Mouse (Mus musculus): ENCODE measurements around the gene B3galt1.

The B3galt1 gene

GRCm38 (mm10) chr2:67565480-67566331 is at the start of gene B3galt1:
Gene B3galt1, plus strand, starts transcription at chr2:67565871.
- peak; percentile 90 for DNase-seq

GRCm38 (mm10) chr2:67516405-67516804 is 49.3 kb upstream of the B3galt1 start:
- DNase-seq: no peak

- DNase-seq: no peak
Measured at GRCm38 (mm10) chr2:67535347-67535746, 30.3 kb upstream of the B3galt1 start.

- DNase-seq: no peak
Measured at GRCm38 (mm10) chr2:67539426-67539825, 26.2 kb upstream of the B3galt1 start.

DNA sequence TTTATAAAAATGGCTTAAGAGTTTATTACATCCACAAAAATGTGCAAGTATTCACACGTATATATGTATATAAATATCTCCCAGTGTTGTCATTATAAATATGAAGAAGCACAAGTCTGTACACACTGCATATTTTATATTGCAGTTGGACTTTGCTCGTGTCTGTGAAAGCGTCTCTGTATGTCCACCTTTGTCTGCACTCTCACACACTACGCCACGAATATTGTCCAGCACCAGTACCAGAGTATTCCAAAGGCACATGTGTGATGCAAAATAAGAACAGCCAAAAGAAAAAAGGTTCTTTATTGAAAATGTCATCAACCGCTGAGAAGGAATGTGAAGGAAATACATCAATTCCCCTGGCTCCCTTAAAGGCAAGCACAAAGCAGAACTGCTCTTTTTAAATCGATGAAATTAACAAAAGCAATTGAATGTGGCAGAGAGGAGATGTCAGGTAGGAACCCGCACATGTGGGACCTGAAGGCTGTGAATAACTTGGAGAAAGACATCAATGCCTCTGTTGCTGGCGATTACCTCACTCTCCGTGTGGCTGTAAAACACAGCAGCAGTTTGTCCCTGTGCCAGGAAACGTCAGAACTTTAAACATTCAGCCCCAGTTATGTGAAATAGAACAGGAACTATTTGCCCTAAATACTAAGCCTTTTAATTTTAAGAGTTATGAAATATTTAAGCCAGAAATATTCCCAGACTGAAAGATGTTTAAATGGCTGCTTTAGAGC is 23.5 kb upstream of the B3galt1 start:
- DNase-seq: no peak

DNA sequence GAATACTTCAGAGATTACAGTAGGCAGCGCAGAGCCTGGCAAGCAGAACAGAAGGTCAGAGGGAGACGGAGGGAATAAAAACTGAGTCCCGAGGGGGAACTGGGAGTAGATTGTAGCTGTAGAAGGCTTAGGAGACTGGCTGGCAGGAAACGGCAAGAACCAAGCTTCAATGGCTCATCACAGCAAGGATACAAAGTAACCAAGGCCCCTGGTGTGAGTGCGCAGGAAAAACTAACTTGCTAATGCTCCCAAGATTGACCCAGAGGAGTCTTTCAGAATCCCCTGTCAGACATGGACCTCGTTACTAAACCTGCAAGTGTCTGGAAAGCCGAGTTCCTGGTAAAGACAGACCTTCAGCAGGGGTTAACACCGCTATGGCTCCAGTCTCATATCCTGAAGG is 21.2 kb upstream of the B3galt1 start:
- no peak for DNase-seq

GRCm38 (mm10) chr2:67564851-67565479 is 706 bp upstream of the B3galt1 start:
- peak; percentile 66 for DNase-seq

- DNase-seq: no peak
Measured at GRCm38 (mm10) chr2:67566566-67566965, 895 bp downstream of the B3galt1 start.

DNA sequence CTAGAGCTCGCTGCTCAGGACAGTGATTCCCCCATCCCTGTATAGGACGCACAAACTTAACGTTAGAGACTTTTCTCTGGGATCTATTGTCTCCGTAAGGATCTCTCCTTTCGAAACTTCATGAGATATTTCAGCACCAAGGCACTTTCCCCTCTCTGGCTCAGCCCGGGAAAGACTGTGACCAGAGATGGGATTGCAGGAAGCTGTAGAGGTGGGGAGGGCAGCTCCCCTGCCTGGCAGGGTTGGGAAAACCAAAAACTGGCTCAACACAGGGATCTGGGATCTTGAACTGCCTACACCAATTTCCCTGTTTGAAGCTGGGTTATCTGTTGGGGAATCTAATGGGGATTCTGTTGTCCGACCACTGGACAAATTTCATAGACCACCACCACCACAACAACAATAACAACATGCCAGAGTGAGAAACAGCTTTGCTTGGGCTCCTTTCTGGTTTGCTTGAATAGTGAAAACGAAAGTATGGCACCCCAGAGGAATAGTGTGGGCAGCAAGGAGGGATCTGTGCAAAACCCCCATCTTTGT is 1.5 kb downstream of the B3galt1 start:
- DNase-seq: peak; percentile 6

DNA sequence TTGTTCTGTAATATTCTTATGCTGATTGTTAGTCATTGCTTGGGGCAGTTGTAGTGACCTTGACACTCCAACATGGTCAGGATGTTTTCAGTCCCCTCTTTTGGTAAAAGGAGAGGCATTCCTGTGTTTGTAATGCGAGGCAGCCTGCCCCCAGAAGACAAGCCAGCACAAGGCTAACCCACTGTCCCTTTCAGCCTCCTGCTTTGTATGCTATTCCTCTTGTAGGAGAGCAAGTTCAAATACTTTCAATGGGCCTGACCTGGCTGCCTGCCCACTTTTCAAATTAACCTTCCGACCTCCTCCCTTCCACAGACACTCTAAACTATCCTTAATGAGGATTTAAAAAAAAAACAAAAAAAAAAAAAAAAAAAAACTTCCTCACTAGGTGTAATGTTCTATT is 11.0 kb downstream of the B3galt1 start:
- no peak for DNase-seq

- no peak for DNase-seq
Measured at GRCm38 (mm10) chr2:67583091-67583490, 17.4 kb downstream of the B3galt1 start.

- no peak for DNase-seq
Measured at GRCm38 (mm10) chr2:67590408-67590807, 24.7 kb downstream of the B3galt1 start.

- peak; percentile 3 for DNase-seq
Measured at GRCm38 (mm10) chr2:67591831-67592629, 26.4 kb downstream of the B3galt1 start.

- no peak for DNase-seq
Measured at GRCm38 (mm10) chr2:67622902-67623301, 57.2 kb downstream of the B3galt1 start.

GRCm38 (mm10) chr2:67627667-67628066 is 62.0 kb downstream of the B3galt1 start:
- no peak for DNase-seq

- DNase-seq: no peak
Measured at GRCm38 (mm10) chr2:67628289-67628688, 62.6 kb downstream of the B3galt1 start.

DNA sequence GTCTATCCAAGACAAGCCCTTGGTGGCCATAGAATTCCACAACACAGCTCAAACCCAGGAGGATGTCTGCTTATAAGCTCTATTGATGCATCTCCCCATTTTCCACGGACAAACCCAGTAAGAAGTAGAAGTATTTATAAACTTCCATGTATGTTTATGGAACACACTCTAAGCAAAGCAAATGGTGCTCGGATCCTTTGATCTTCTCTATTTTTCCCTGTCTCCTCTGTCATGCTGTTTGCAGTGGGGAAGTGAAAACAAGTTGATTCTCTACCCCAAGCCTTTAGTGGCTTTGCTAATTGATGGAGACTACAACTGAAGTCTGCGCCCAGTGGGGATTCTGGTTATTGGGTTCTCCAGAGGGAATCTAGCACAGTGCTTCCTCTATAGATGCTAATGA is 89.2 kb downstream of the B3galt1 start:
- no peak for DNase-seq

DNA sequence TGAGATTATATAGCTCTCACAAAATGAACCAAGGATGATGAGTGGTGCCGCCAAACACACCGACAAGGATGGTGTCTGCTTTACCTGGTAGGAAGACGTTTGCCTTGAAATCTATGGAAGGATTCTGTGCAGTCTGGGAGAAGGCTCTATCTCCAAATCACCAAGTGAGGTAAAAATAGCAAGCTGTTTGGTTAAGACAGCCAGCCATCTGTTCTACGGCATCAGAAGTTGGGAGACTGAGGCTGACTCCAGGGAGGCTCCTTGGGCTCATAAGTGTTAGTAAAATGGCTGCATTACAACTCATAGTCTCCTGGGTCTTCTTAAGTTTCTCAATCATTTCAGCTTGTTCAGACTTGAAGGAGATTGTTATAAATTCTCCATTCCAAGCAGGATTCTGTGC is 91.7 kb downstream of the B3galt1 start:
- no peak for DNase-seq

GRCm38 (mm10) chr2:67658091-67658490 is 92.4 kb downstream of the B3galt1 start:
- no peak for DNase-seq

DNA sequence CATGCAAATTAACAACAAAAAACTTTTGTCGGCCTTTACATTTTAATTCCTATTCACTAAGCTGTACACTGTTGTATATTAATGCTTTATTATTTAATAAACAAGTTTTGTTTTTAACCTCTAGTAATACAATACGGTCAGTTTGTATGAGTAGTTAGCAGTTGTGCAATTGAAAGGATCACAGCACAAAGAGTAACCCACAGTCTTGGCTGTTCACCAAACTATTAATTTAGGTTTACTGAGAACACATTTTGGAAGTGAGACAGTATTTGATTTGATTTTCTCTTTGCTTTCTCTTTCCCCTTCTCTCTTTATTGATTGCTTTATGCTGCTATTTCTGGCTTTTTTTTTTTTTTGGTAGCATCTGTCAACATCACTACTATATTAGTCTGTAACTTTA is 106.0 kb downstream of the B3galt1 start:
- DNase-seq: no peak

GRCm38 (mm10) chr2:67677697-67678096 is 112.0 kb downstream of the B3galt1 start:
- no peak for DNase-seq

GRCm38 (mm10) chr2:67724249-67724648 is 158.6 kb downstream of the B3galt1 start:
- DNase-seq: no peak

DNA sequence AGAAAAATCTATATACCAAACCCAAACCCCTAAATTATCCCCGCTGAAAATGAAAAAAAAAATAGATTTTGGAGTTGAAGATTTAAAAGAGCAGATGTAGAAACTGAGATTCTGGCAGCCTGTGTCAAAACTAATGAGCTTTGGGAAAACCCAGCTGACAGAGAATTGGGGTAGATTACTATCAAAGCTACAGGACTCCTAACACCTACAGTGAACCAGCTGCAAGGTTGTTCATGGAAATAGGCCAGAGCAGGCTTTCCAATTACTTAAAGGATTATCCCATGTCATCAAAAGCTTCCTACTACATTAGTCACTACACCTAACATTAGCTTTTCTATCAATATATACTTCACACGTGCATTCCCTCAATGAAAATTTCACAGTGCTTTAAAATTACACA is 165.1 kb downstream of the B3galt1 start:
- no peak for DNase-seq
